Mouse (Mus musculus) midbrain, embryonic 11.5 days (tissue): ENCODE measurements around the gene Adam33. TPM values are rescaled to one million over a fixed set of nuclear protein-coding genes. Genes with fewer than 3 reads are reported as not detected.
A peak's percentile ranks its signal among the peaks of the same experiment; 100 is the strongest.
"Not testable (repeated sequence)": the region's sequence is repeated elsewhere in the genome, so short reads cannot be mapped to it uniquely, and the experiment has no call there.

Experiments
- ATAC-seq: fragments of 200-750 bp; cut with Nextera tagmentation; 2 replicates; pipeline ENCODE4 v1.8.0; 2017; ENCODE audit warnings: moderate TSS enrichment, moderate library complexity; ENCODE audit not compliant: low FRiP score
- DNase-seq: peaks from one replicate; pipeline ENCODE4 v3.0.0; 2015; ENCODE audit warnings: low spot score; ENCODE audit errors: missing footprints
- H3K27ac ChIP-seq: fragments of 300-500 bp; sonication (generic); 2 replicates; pipeline ENCODE4 v1.5.1; 2014; ENCODE audit warnings: low read depth, low read length
- H3K27me3 ChIP-seq: fragments of 300-500 bp; sonication (generic); 2 replicates; pipeline ENCODE4 v1.6.1; 2014; ENCODE audit warnings: mild to moderate bottlenecking, low read length, moderate library complexity, mixed read lengths; ENCODE audit not compliant: control insufficient read depth, insufficient read depth
- H3K36me3 ChIP-seq: fragments of 300-500 bp; sonication (generic); 2 replicates; pipeline ENCODE4 v1.6.1; 2014; ENCODE audit warnings: mild to moderate bottlenecking, low read length, moderate library complexity, mixed read lengths; ENCODE audit not compliant: control insufficient read depth, insufficient read depth
- H3K4me1 ChIP-seq: fragments of 300-500 bp; sonication (generic); 2 replicates; pipeline ENCODE4 v1.6.1; 2014; ENCODE audit warnings: low read length; ENCODE audit not compliant: control insufficient read depth, insufficient read depth
- H3K4me2 ChIP-seq: fragments of 300-500 bp; sonication (generic); 2 replicates; pipeline ENCODE4 v1.6.1; 2014; ENCODE audit warnings: mild to moderate bottlenecking, moderate library complexity
- H3K4me3 ChIP-seq: fragments of 300-500 bp; sonication (generic); 2 replicates; pipeline ENCODE4 v1.5.1; 2014; ENCODE audit warnings: low read depth, low read length
- H3K9ac ChIP-seq: fragments of 300-500 bp; sonication (generic); 2 replicates; pipeline ENCODE4 v1.6.1; 2014; ENCODE audit warnings: low read length
- H3K9me3 ChIP-seq: fragments of 300-500 bp; sonication (generic); 2 replicates; pipeline ENCODE4 v1.6.1; 2016; ENCODE audit warnings: low read length; ENCODE audit not compliant: control insufficient read depth
- WGBS: fragments of 180-500 bp; shearing (Covaris S2); extraction: QIAGEN DNeasy Blood & Tissue Kit; methylation state at CpG from one replicate; pipeline ENCODE4 v1.1.7; 2014; 5-methylcytosine and 5-hydroxymethylcytosine counted together
- polyA plus RNA-seq: library from polyadenylated mRNA; unstranded; fragments of >200 nt; fragmentation: Nextera tagmentation; extraction: Ambion mirVana; gene quantifications from 2 replicates; pipeline ENCODE4 v1.2.1, GENCODE M21; 2014

The Adam33 gene
- polyA plus RNA-seq: 0.64 and 0.68 TPM in 2 replicates

DNA sequence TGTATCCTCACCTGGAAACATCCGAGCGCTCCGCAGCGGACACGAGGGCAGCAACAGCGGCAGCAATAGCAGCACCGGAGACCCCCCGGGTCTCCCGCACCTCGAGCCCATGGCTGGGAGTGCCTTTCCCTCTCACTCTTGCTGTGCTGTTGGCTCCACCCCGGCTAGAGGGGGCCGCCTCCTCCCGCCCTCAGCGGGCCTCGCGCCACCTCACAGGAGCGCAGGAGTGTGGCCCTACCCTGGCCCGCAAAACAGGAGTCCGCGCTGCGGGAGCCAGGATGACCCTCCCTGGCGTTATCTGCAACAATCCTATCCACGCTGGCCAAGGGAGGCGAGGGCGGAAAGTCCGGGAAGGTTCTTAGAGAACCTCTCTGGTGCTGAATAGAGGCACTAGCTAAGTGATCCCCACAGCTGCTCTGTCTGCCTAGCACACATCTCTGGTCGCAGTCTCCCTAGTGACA lies at the start of gene Adam33:
TSS of gene Adam33 (minus strand) at position 411 of the 461 bp plus-strand sequence.
- Histone ChIP-seq H3K36me3 (no peaks in the 10 kb centered on the region), H3K4me3 (peak within 1 kb of the TSS; percentile 13; the same call in 1 of the 2 replicates), H3K9ac (no peak within 1 kb of the TSS; the same call in 1 of the 2 replicates), H3K9me3 (no peaks in the 10 kb centered on the region), H3K27me3 (peaks cover 14% of the 10 kb centered on the region), H3K4me2 (peak within 1 kb of the TSS; percentile 41), H3K4me1 (peaks cover 3% of the 10 kb centered on the region; the same call in 1 of the 2 replicates), H3K27ac (no peak within 1 kb of the TSS)
- ATAC-seq (no peak), DNase-seq (peak; percentile 87)
- 3% methylated on average over 22 of the region's 27 CpGs for WGBS

GRCm38 (mm10) chr2:131105989-131106388 lies 42.4 kb upstream of the Adam33 start:
- Histone ChIP-seq H3K9me3 (no peaks in the 10 kb centered on the region), H3K4me1 (no peaks in the 10 kb centered on the region), H3K4me3 (no peak overlapping the region), H3K36me3 (no peaks in the 10 kb centered on the region), H3K27ac (no peak overlapping the region), H3K4me2 (no peak overlapping the region), H3K27me3 (no peaks in the 10 kb centered on the region), H3K9ac (no peak overlapping the region)
- ATAC-seq (no peak), DNase-seq (no peak)
- 92% methylated on average over 5 of the region's 5 CpGs for WGBS

GRCm38 (mm10) chr2:131105061-131105460 lies 41.4 kb upstream of the Adam33 start:
- not testable (repeated sequence) for ATAC-seq, DNase-seq, H3K27ac ChIP-seq, H3K4me2 ChIP-seq, H3K4me1 ChIP-seq, H3K36me3 ChIP-seq, H3K9me3 ChIP-seq, H3K4me3 ChIP-seq, H3K9ac ChIP-seq, H3K27me3 ChIP-seq
- WGBS: 75% methylated on average over 4 of the region's 4 CpGs

DNA sequence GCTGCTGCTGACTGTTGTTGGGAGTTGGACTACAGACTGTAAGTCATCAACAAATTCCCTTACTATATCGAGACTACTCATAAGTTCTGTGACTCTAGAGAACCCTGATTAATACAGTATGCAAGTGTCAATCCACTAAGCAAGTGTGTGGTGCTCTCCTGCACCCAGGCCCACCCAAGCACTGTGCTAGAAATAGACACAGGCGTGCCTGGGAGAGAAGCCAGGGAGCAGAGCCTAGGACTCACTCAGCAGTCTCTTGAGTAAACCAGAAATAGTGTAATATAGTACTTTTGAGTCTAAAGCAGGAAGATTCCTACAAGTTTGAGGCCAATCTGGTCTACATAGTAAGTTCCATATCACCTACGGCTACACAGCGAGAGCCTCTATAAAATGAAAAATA lies 40.4 kb upstream of the Adam33 start:
- H3K4me2 ChIP-seq: no peak overlapping the region
- DNase-seq: no peak
- no peak for ATAC-seq
- H3K4me1 ChIP-seq: no peaks in the 10 kb centered on the region
- 86% methylated on average over 4 of the region's 4 CpGs for WGBS
- H3K4me3 ChIP-seq: no peak overlapping the region
- no peak overlapping the region for H3K27ac ChIP-seq
- no peaks in the 10 kb centered on the region for H3K27me3 ChIP-seq
- no peaks in the 10 kb centered on the region for H3K9me3 ChIP-seq
- no peaks in the 10 kb centered on the region for H3K36me3 ChIP-seq
- no peak overlapping the region for H3K9ac ChIP-seq

GRCm38 (mm10) chr2:131101530-131101929 lies 37.9 kb upstream of the Adam33 start:
- ATAC-seq: no peak
- Histone ChIP-seq H3K27ac (no peak overlapping the region), H3K9ac (no peak overlapping the region), H3K4me1 (peaks cover under 1% of the 10 kb centered on the region; the same call in 1 of the 2 replicates), H3K36me3 (no peaks in the 10 kb centered on the region), H3K27me3 (no peaks in the 10 kb centered on the region), H3K4me3 (no peak overlapping the region), H3K4me2 (no peak overlapping the region), H3K9me3 (no peaks in the 10 kb centered on the region)
- 49% methylated on average over 3 of the region's 3 CpGs for WGBS
- DNase-seq: no peak

DNA sequence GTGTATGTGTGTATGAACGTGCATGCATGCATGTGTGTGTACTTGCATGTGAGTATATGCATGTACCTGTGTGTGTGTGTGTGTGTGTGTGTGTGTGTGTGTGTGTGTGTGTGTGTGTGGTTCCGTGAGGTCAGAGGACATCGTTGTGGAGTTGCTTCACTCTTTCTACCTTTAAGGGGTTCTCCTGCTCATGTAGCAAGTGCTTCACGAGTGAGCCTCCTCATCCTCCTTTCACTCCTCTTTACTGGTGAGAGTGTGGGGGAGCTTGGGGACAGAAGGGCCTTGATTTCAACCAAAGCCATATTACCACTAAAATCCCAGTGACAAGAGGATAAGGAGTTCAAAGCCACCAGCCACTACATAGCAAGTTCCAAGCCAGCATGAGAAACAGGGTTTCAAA lies 33.5 kb upstream of the Adam33 start:
- H3K4me2 ChIP-seq: no peak overlapping the region
- no peaks in the 10 kb centered on the region for H3K9me3 ChIP-seq
- no peaks in the 10 kb centered on the region for H3K36me3 ChIP-seq
- no peak overlapping the region for H3K4me3 ChIP-seq
- H3K27ac ChIP-seq: no peak overlapping the region
- H3K4me1 ChIP-seq: peaks cover 4% of the 10 kb centered on the region
- no peaks in the 10 kb centered on the region for H3K27me3 ChIP-seq
- ATAC-seq (no peak), DNase-seq (no peak)
- WGBS: 87% methylated on average over 4 of the region's 4 CpGs
- H3K9ac ChIP-seq: no peak overlapping the region

GRCm38 (mm10) chr2:131096101-131096795 lies 32.6 kb upstream of the Adam33 start:
- peak overlapping the region; percentile 42; the same call in 1 of the 2 replicates for H3K9ac ChIP-seq
- H3K27ac ChIP-seq: 0 out of 2 replicates have a peak overlapping the region, but pooled peaks have one; percentile 14
- no peaks in the 10 kb centered on the region for H3K9me3 ChIP-seq
- WGBS: 22% methylated on average over 9 of the region's 9 CpGs
- H3K36me3 ChIP-seq: no peaks in the 10 kb centered on the region
- peaks cover 4% of the 10 kb centered on the region for H3K4me1 ChIP-seq
- 0 out of 2 replicates have a peak, but pooled peaks have one; percentile 52 for ATAC-seq
- H3K4me2 ChIP-seq: no peak overlapping the region
- DNase-seq: peak; percentile 89
- no peak overlapping the region for H3K4me3 ChIP-seq
- no peaks in the 10 kb centered on the region for H3K27me3 ChIP-seq

GRCm38 (mm10) chr2:131094823-131095222 lies 31.2 kb upstream of the Adam33 start:
- Histone ChIP-seq H3K36me3 (no peaks in the 10 kb centered on the region), H3K9ac (no peak overlapping the region), H3K9me3 (no peaks in the 10 kb centered on the region), H3K4me3 (no peak overlapping the region), H3K27me3 (no peaks in the 10 kb centered on the region), H3K4me1 (peaks cover 4% of the 10 kb centered on the region), H3K27ac (no peak overlapping the region), H3K4me2 (no peak overlapping the region)
- ATAC-seq: peak; percentile 70; the same call in 1 of the 2 replicates
- WGBS: 0% methylated on average over 1 of the region's 1 CpGs
- DNase-seq: peak; percentile 98

GRCm38 (mm10) chr2:131093577-131093976 lies 30.0 kb upstream of the Adam33 start:
- DNase-seq (no peak), ATAC-seq (no peak)
- peaks cover 4% of the 10 kb centered on the region for H3K4me1 ChIP-seq
- no peak overlapping the region for H3K9ac ChIP-seq
- no peaks in the 10 kb centered on the region for H3K9me3 ChIP-seq
- no peak overlapping the region for H3K4me2 ChIP-seq
- no peaks in the 10 kb centered on the region for H3K36me3 ChIP-seq
- no peak overlapping the region for H3K27ac ChIP-seq
- H3K4me3 ChIP-seq: no peak overlapping the region
- no peaks in the 10 kb centered on the region for H3K27me3 ChIP-seq
- WGBS: 87% methylated on average over 5 of the region's 5 CpGs
